Mouse (Mus musculus): Measurements from ENCODE around the gene Ugt1a7c. TPM values are rescaled to one million over a fixed set of nuclear protein-coding genes. Genes with fewer than 3 reads are reported as not detected.
"Not testable (repeated sequence)": the region's sequence is repeated elsewhere in the genome, so short reads cannot be mapped to it uniquely, and the experiment has no call there.

Ugt1a7c gene
- total and polyA plus RNA-seq, 2 experiments from 2014 or later, result 0.99 to 1.8 TPM

GRCm38 (mm10) chr1:88094270-88094676 is 589 bp upstream of the Ugt1a7c start:
- DNase-seq (ENCODE audit: low spot score); ATAC-seq (ENCODE audit: insufficient read depth, low read depth); H3K27me3 ChIP-seq (ENCODE audit: control insufficient read depth, insufficient read depth, low read length); H3K36me3 ChIP-seq (replicated peaks; ENCODE audit: control insufficient read depth, insufficient read depth, low read length); H3K9me3 ChIP-seq (replicated peaks; ENCODE audit: control insufficient read depth, low read length); H3K9ac ChIP-seq (replicated peaks; ENCODE audit: low read depth, low read length); H3K4me2 ChIP-seq (ENCODE audit: low read depth, low read length); H3K4me1 ChIP-seq (ENCODE audit: control insufficient read depth, insufficient read depth); H3K27ac ChIP-seq (ENCODE audit: low read depth); H3K4me3 ChIP-seq (ENCODE audit: low read depth, low read length): not testable (repeated sequence)
- TF ChIP-seq CTCF (IDR thresholded peaks at IDR 0.05; ENCODE audit: low read depth), result peak; percentile 41
- 54% methylated on average over 3 of the region's 3 CpGs for WGBS

- H3K9me3 ChIP-seq (replicated peaks; ENCODE audit: control insufficient read depth, low read length); H3K4me2 ChIP-seq (ENCODE audit: low read depth, low read length); H3K4me1 ChIP-seq (ENCODE audit: control insufficient read depth, insufficient read depth); H3K9ac ChIP-seq (replicated peaks; ENCODE audit: low read depth, low read length); ATAC-seq (ENCODE audit: insufficient read depth, low read depth); H3K27me3 ChIP-seq (ENCODE audit: control insufficient read depth, insufficient read depth, low read length); DNase-seq (ENCODE audit: low spot score); H3K27ac ChIP-seq (ENCODE audit: low read depth); H3K4me3 ChIP-seq (ENCODE audit: low read depth, low read length); H3K36me3 ChIP-seq (replicated peaks; ENCODE audit: control insufficient read depth, insufficient read depth, low read length): not testable (repeated sequence)
- 74% methylated on average over 3 of the region's 3 CpGs for WGBS
Measured at GRCm38 (mm10) chr1:88098546-88098945, 3.7 kb downstream of the Ugt1a7c start.

GRCm38 (mm10) chr1:88099691-88100090 is 4.8 kb downstream of the Ugt1a7c start:
- not testable (repeated sequence) for H3K4me2 ChIP-seq (ENCODE audit: low read depth, low read length); DNase-seq (ENCODE audit: low spot score); H3K9me3 ChIP-seq (replicated peaks; ENCODE audit: control insufficient read depth, low read length); H3K9ac ChIP-seq (replicated peaks; ENCODE audit: low read depth, low read length); H3K36me3 ChIP-seq (replicated peaks; ENCODE audit: control insufficient read depth, insufficient read depth, low read length); ATAC-seq (ENCODE audit: insufficient read depth, low read depth); H3K4me1 ChIP-seq (ENCODE audit: control insufficient read depth, insufficient read depth); H3K4me3 ChIP-seq (ENCODE audit: low read depth, low read length); H3K27me3 ChIP-seq (ENCODE audit: control insufficient read depth, insufficient read depth, low read length); H3K27ac ChIP-seq (ENCODE audit: low read depth)
- 78% methylated on average over 2 of the region's 2 CpGs for WGBS

GRCm38 (mm10) chr1:88103019-88103418 is 8.2 kb downstream of the Ugt1a7c start, which contains the start of gene Ugt1a6b:
Gene Ugt1a6b, plus strand, starts transcription at chr1:88103252.
- H3K4me2 ChIP-seq (ENCODE audit: low read depth, low read length); H3K4me3 ChIP-seq (ENCODE audit: low read depth, low read length); H3K27me3 ChIP-seq (ENCODE audit: control insufficient read depth, insufficient read depth, low read length); DNase-seq (ENCODE audit: low spot score); H3K36me3 ChIP-seq (replicated peaks; ENCODE audit: control insufficient read depth, insufficient read depth, low read length); H3K9me3 ChIP-seq (replicated peaks; ENCODE audit: control insufficient read depth, low read length); ATAC-seq (ENCODE audit: insufficient read depth, low read depth); H3K9ac ChIP-seq (replicated peaks; ENCODE audit: low read depth, low read length); H3K4me1 ChIP-seq (ENCODE audit: control insufficient read depth, insufficient read depth); H3K27ac ChIP-seq (ENCODE audit: low read depth): not testable (repeated sequence)
- WGBS, result 42% methylated on average over 3 of the region's 3 CpGs

GRCm38 (mm10) chr1:88103697-88104468 is 9.0 kb downstream of the Ugt1a7c start:
- H3K9ac ChIP-seq (replicated peaks; ENCODE audit: low read depth, low read length); H3K4me2 ChIP-seq (ENCODE audit: low read depth, low read length); H3K36me3 ChIP-seq (replicated peaks; ENCODE audit: control insufficient read depth, insufficient read depth, low read length); H3K4me3 ChIP-seq (ENCODE audit: low read depth, low read length); H3K4me1 ChIP-seq (ENCODE audit: control insufficient read depth, insufficient read depth); H3K9me3 ChIP-seq (replicated peaks; ENCODE audit: control insufficient read depth, low read length); H3K27me3 ChIP-seq (ENCODE audit: control insufficient read depth, insufficient read depth, low read length); H3K27ac ChIP-seq (ENCODE audit: low read depth): not testable (repeated sequence)
- DNase-seq (ENCODE audit: low spot score) (peak; percentile 19), ATAC-seq (ENCODE audit: insufficient read depth, low read depth) (peak; percentile 41; the same call in 1 of the 2 replicates)
- 57% methylated on average over 4 of the region's 5 CpGs for WGBS

GRCm38 (mm10) chr1:88104667-88105430 is 10.0 kb downstream of the Ugt1a7c start:
- Histone ChIP-seq H3K36me3 (replicated peaks; ENCODE audit: control insufficient read depth, insufficient read depth, low read length) (no peaks in the 10 kb centered on the region), H3K9me3 (replicated peaks; ENCODE audit: control insufficient read depth, low read length) (no peaks in the 10 kb centered on the region), H3K27me3 (ENCODE audit: control insufficient read depth, insufficient read depth, low read length) (no peaks in the 10 kb centered on the region), H3K4me3 (ENCODE audit: low read depth, low read length) (no peak overlapping the region), H3K27ac (ENCODE audit: low read depth) (no peak overlapping the region), H3K4me2 (ENCODE audit: low read depth, low read length) (no peak overlapping the region), H3K9ac (replicated peaks; ENCODE audit: low read depth, low read length) (no peak overlapping the region), H3K4me1 (ENCODE audit: control insufficient read depth, insufficient read depth) (no peaks in the 10 kb centered on the region)
- TF ChIP-seq EP300 (IDR thresholded peaks at IDR 0.05; ENCODE audit: low read depth) (no peak), CTCF (IDR thresholded peaks at IDR 0.05; ENCODE audit: low read depth) (no peak)
- 89% methylated on average over 1 of the region's 1 CpGs for WGBS
- DNase-seq (ENCODE audit: low spot score) (no peak), ATAC-seq (ENCODE audit: insufficient read depth, low read depth) (no peak)
